Mouse (Mus musculus): ENCODE data around the gene Gm29564. TPM values are rescaled to one million over a fixed set of nuclear protein-coding genes. Genes with fewer than 3 reads are reported as not detected.
"Not testable (repeated sequence)": the region's sequence is repeated elsewhere in the genome, so short reads cannot be mapped to it uniquely, and the experiment has no call there.

Gm29564 gene
- polyA plus RNA-seq (2016; fragmentation: Nextera tagmentation; extraction: Ambion mirVana), result not detected in 2 replicates

DNA sequence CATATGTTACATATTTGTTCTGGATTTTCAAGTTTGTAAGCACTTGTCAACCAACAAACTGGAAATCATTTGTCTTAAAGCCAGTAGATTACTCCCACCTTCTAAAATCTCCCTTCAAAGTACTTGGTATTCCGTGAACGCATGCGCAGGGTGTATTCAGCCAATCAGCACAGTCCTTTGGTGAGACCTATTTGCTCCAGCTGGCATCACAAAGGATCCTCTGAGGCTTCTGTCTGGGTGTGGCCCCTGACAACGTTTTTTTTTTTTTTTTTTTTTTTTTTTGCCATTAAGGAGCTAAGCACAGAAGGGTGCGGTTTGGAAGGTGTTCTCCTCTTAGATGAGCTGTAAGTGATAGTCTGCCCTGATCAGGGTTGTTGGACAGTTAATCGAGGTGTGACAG lies at the start of gene Gm29564:
Gm29564 (plus strand) TSS at position 301 of the 400 bp plus-strand sequence.
- H3K36me3 ChIP-seq (replicated peaks); H3K27me3 ChIP-seq; H3K27ac ChIP-seq; H3K4me1 ChIP-seq; H3K9ac ChIP-seq; H3K4me3 ChIP-seq (replicated peaks); H3K9me3 ChIP-seq; ATAC-seq (ENCODE audit: low FRiP score); H3K4me2 ChIP-seq: not testable (repeated sequence)
- WGBS, result no CpG with 5 or more reads among the region's 6 CpGs

Other genes starting within 250 kb of the Gm29564 start
- not detected in 2 replicates for gene Gm20867, start 249.8 kb upstream of the Gm29564 start, polyA plus RNA-seq (2016; fragmentation: Nextera tagmentation; extraction: Ambion mirVana)